8 mouse cellular contexts compared by ENCODE assay signal in the genomic region with DNA sequence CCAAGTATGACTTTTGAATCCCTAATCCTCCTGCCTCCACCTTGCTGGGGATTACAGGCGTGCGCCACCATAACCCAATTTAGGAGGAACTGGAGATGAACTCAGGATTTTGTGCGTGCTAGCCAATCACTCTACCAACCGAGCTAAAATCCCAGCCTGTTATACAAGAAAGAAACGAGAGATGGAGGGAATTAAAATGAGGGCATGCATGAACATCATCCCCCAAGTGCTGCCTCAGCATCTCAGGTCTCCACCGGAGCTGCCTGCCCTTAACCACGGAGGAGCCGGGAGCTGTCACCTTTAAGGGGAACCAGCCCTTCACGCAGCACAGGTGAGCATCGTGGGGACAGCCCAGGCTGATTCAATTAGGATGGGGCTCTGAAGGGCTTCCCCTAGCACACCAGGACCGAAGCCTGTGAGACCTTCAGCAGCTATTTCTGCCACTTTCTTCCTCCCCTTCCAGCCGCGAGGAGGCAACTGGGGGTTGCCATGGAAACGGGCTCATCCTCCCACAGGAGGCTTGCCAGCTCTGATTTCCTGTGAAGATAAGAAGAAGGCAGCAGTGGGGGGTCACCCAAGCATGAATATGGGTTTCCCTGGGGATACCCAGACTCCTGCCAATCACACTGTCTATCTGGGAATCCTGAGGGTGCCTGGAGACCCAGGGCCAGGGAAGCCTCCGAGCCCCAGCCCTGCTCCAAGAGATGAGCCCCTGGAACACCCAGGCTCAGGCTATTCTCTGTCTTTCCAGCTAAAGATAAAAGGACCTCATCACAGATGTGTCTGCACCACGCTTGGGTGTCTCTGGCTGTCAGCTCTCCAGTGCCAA. TPM values are rescaled to one million over a fixed set of nuclear protein-coding genes. Genes with fewer than 3 reads are reported as not detected.
A peak's percentile ranks its signal among the peaks of the same experiment; 100 is the strongest.
DNase-seq lines count a peak whose midpoint lies in the region; ATAC-seq and TF ChIP-seq lines count a peak whose summit lies in the region.

No protein-coding gene starts in this region.

- peak overlapping the region; percentile 95 for H3K27ac ChIP-seq in cortical plate, adult 2 months (ENCODE audit: insufficient read depth, low read length)
- peak overlapping the region; percentile 88 for H3K27ac ChIP-seq in forebrain, embryonic 15.5 days (replicated peaks)
- H3K27ac ChIP-seq in midbrain, embryonic 15.5 days, result peak overlapping the region; percentile 94
- H3K27ac ChIP-seq in heart, embryonic 12.5 days (ENCODE audit: poor library complexity, severe bottlenecking), result no peak overlapping the region

- no peak overlapping the region; the same call in 1 of the 2 replicates for H3K9ac ChIP-seq in forebrain, embryonic 15.5 days (replicated peaks)
- H3K9ac ChIP-seq in midbrain, embryonic 15.5 days, result peak overlapping the region; percentile 22; the same call in 1 of the 2 replicates
- no peak overlapping the region for H3K9ac ChIP-seq in heart, embryonic 12.5 days

- peak overlapping the region; percentile 39 for H3K4me2 ChIP-seq in forebrain, embryonic 15.5 days (replicated peaks)
- peak overlapping the region; percentile 47 for H3K4me2 ChIP-seq in midbrain, embryonic 15.5 days
- no peak overlapping the region for H3K4me2 ChIP-seq in heart, embryonic 12.5 days

- ATAC-seq in forebrain, embryonic 15.5 days (replicated peaks), result peak; percentile 66
- peak; percentile 74 for ATAC-seq in midbrain, embryonic 15.5 days (replicated peaks)
- ATAC-seq in heart, embryonic 12.5 days (ENCODE audit: insufficient number of reproducible peaks, low FRiP score), result no peak

- peak; percentile 62; the same call in 1 of the 2 replicates for TF ChIP-seq POLR2A in cortical plate, adult 2 months (IDR thresholded peaks at IDR 0.05; ENCODE audit: extremely low read depth, insufficient read depth, low read length)

- H3K36me3 ChIP-seq in forebrain, embryonic 15.5 days, result no peaks in the 10 kb centered on the region
- H3K36me3 ChIP-seq in midbrain, embryonic 15.5 days (replicated peaks), result no peaks in the 10 kb centered on the region
- H3K36me3 ChIP-seq in heart, embryonic 12.5 days, result peaks cover 4% of the 10 kb centered on the region; the same call in 1 of the 2 replicates

- no peaks in the 10 kb centered on the region for H3K9me3 ChIP-seq in forebrain, embryonic 15.5 days
- H3K9me3 ChIP-seq in midbrain, embryonic 15.5 days, result no peaks in the 10 kb centered on the region
- H3K9me3 ChIP-seq in heart, embryonic 12.5 days (replicated peaks), result no peaks in the 10 kb centered on the region

- no peak overlapping the region for H3K4me3 ChIP-seq in cortical plate, adult 2 months (ENCODE audit: insufficient read depth, low read length)
- no peak overlapping the region for H3K4me3 ChIP-seq in forebrain, embryonic 15.5 days
- 0 out of 2 replicates have a peak overlapping the region, but pooled peaks have one; percentile 6 for H3K4me3 ChIP-seq in midbrain, embryonic 15.5 days
- H3K4me3 ChIP-seq in heart, embryonic 12.5 days, result no peak overlapping the region

- TF ChIP-seq CTCF in cortical plate, adult 2 months (IDR thresholded peaks at IDR 0.05; ENCODE audit: extremely low read depth, insufficient read depth, low read length), result no peak

- WGBS in forebrain, embryonic 15.5 days, result 33% methylated on average over 16 of the region's 16 CpGs
- 13% methylated on average over 16 of the region's 16 CpGs for WGBS in midbrain, embryonic 15.5 days
- WGBS in heart, embryonic 12.5 days, result 40% methylated on average over 16 of the region's 16 CpGs

- DNase-seq in layer of hippocampus, adult 11-12 months (ENCODE audit: low spot score), result peak; percentile 83
- no peak for DNase-seq in Muller cell, postnatal 12 days (ENCODE audit: inconsistent ontology term)
- DNase-seq in urinary bladder, postnatal 4 days (ENCODE audit: low spot score in 2 of 2), result no peak
- DNase-seq in cerebellum, adult 8-10 months, result no peak

- no peaks in the 10 kb centered on the region for H3K27me3 ChIP-seq in forebrain, embryonic 15.5 days
- no peaks in the 10 kb centered on the region for H3K27me3 ChIP-seq in midbrain, embryonic 15.5 days (replicated peaks)
- H3K27me3 ChIP-seq in heart, embryonic 12.5 days (replicated peaks), result peaks cover 6% of the 10 kb centered on the region; the same call in 1 of the 2 replicates

- H3K4me1 ChIP-seq in cortical plate, adult 2 months (ENCODE audit: control insufficient read depth, insufficient read depth, low read length), result peaks cover 11% of the 10 kb centered on the region
- H3K4me1 ChIP-seq in forebrain, embryonic 15.5 days, result peaks cover 18% of the 10 kb centered on the region
- peaks cover 27% of the 10 kb centered on the region for H3K4me1 ChIP-seq in midbrain, embryonic 15.5 days
- no peaks in the 10 kb centered on the region for H3K4me1 ChIP-seq in heart, embryonic 12.5 days (replicated peaks)

RNA-seq across cellular contexts. Expression of a gene that starts 11.7 kb away (rescaled TPM):
- polyA plus RNA-seq in cortical plate, adult 2 months (2012; rRNA removed), result 63.5 and 68.7 TPM in 2 replicates
- polyA plus RNA-seq in forebrain, embryonic 15.5 days (2015; fragmentation: Nextera tagmentation; extraction: Ambion mirVana), result 2.2 and 2.4 TPM in 2 replicates
- polyA plus RNA-seq in midbrain, embryonic 15.5 days (2015; fragmentation: Nextera tagmentation; extraction: Ambion mirVana), result 3.3 and 3.5 TPM in 2 replicates
- 0.24 and 0.30 TPM in 2 replicates for polyA plus RNA-seq in heart, embryonic 12.5 days (2016; fragmentation: Nextera tagmentation; extraction: Ambion mirVana)

RNA-seq across cellular contexts. Expression of a gene that starts 38.7 kb away (rescaled TPM):
- 2.0 and 2.1 TPM in 2 replicates for polyA plus RNA-seq in cortical plate, adult 2 months (2012; rRNA removed)
- polyA plus RNA-seq in forebrain, embryonic 15.5 days (2015; fragmentation: Nextera tagmentation; extraction: Ambion mirVana), result 2.7 and 3.6 TPM in 2 replicates
- polyA plus RNA-seq in midbrain, embryonic 15.5 days (2015; fragmentation: Nextera tagmentation; extraction: Ambion mirVana), result 4.3 and 4.8 TPM in 2 replicates
- polyA plus RNA-seq in heart, embryonic 12.5 days (2016; fragmentation: Nextera tagmentation; extraction: Ambion mirVana), result 22.5 and 22.9 TPM in 2 replicates

Comparison
In these comparisons a context has a peak if more than half of its experiments do, and no peak if none do; other contexts are left out.
1. RNA of a gene that starts 11.7 kb away (polyA plus RNA-seq): 63.5 to 68.7 TPM in cortical plate, adult 2 months; 3.3 to 3.5 TPM in midbrain, embryonic 15.5 days, 2.2 to 2.4 TPM in forebrain, embryonic 15.5 days and 0.24 to 0.30 TPM in heart, embryonic 12.5 days; every median in the first group is over 10 times any median in the second.